Mouse (Mus musculus) heart, adult 11 months (tissue): ENCODE data around the gene Cnnm2.

ENCODE experiments used
- DNase-seq: peaks from one replicate; pipeline ENCODE4 v3.0.0; 2022

The Cnnm2 gene

DNA sequence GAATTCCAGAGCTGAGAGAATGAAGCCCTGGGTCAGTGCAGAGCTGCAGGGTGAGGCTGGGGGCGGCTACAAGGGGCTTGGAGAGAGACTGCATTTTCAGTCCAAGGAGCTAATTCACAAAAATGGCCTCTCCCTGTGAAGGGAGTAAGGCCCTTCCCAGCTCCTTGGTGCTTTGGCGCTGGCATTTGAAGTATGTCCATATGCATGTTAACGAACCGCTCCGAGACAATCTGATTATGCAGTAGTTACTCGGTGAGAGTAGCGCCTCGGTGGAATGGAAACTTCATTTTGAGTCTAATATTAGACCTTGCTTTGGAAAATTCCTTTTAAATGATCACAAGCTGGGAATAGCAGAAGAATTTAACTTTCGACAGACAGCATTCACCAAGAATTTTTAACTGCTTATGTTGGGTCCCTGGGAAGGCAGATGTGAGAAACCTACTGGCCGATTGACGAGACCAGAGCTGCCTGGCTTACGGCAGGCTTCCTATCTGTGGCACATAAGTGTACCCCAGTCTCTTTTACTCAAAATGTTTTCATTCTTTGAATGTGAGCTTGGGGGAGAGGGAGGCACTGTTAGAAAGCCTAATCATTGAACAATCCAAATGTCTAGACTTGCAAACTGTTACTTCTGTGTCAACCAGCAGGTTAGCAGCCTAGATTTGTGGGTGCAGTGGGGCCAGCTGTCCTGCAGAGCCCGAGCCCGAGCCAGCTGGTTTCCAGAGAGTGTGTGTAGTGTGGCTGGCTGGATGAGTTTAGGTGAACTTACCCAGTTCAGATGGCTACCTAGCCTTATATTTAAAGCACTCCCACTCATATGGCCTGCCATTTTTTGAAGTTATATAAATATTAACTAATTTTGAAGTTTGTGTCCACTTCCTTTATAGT lies 87.2 kb downstream of the Cnnm2 start:
- no peak for DNase-seq

DNA sequence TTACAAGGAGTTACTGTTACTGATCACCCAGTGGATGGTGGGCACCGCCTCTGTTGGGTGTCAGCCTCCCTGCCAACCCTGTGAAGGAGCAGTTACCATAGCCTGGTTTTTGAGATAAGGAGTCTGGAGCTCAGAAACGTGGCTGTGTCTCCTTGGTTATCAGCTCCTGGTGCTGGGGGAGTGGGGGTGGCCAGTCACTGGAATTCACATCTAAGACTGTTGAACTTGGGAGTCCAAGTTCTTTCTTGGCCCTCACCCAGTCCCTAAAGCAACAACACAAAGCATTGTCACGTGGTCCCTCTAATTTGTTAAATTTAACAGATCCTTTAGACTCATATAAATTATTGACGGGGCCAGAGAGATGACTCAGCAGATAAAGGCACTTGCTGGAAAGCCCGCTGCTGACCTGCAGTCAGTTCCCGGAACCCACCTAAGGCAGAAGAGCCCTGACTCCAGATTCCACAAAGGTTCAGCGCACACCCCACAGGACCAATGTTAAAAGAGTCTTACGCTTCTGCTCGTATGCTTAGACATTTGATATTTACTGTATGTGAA lies 88.1 kb downstream of the Cnnm2 start:
- DNase-seq, result peak; percentile 81

DNA sequence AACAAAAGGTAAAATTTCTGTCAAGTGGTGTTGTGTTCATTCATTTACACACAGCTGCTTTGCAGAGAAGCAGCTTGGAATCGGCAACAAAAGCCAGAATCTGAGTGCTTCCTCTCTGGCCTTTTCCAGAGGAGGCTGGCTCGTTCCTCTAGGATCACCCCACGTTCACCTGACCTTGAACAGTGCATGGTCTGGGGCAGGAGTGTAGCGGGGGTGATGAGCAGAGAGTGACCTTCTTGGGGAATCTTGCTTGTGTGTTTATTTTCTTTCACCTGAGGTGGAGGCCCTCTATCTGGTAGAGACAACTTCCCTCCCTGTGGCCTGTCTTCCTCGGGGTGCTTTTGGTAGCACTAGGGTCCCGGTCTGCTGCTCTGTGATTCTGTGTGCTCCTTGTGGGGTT lies 94.8 kb downstream of the Cnnm2 start:
- no peak for DNase-seq

DNA sequence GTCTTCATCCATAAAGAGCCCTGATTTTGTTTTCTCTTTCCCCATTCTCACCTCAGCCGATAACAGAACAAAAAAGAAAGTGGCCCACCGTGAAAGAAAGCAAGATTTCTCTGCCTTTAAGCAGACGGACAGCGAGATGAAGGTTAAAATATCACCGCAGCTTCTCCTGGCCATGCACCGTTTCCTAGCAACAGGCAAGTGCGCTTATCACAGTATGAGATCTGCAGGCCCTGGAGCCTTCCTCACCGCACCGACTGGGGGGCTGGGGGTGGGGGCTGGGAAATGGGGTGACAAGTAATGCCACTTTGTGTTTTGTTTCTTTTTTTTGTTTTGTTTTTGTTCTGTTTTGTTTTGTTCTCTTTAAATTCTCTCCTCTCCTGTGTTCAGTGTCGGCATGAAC lies 95.4 kb downstream of the Cnnm2 start:
- DNase-seq, result no peak

DNA sequence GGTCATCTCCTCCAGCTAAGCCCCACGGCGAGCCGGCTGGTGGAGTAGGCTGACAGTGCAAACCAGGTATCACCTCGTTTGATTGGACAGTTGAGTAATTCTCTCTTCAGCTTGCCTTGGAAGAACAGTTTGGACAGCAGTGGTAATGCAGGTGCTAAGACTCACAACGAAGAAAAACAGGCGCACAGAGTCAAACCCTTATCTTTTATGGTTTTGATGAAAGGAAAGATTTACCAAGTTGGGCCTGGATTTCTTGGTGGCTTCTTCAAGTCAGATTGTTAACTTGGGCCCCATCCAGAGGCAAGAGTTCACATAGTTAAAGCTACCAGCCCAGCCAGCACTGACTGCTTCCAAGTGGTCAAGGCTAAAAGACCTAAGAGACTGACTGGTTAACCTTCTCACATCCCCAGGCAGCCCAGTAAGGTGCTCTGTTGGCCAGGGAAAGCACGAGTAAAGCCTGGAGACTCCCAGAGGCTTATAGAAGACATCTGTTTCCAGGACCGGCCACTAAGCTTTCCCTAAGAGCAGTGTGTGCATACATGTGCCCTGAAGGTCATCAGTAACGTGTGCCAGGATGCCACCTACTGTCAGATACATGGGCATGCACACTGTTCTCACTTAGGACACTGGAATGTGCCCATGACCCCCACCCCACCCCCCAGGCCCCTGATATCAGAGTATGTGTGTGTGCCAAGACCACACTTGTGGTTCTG lies 96.0 kb downstream of the Cnnm2 start:
- DNase-seq, result peak; percentile 90

DNA sequence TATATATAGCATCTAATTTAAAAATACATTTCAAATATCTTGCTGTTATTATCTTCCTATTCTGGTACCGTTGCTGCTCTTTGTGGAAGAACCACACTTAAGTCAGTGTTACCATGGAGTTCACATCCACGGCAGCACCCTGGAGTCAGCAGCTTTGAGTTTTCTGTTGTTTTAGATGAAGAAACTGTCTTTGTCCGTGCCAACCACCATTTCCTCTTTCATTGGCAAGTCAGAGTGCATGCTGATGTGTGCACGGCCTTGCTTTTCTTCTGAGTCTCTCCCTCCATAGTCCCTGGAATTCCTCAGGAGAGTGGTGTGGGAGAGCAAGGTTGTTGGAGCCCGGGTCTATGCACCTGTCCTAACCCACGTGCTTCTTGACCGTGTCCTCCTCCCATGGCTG lies 96.8 kb downstream of the Cnnm2 start:
- no peak for DNase-seq

DNA sequence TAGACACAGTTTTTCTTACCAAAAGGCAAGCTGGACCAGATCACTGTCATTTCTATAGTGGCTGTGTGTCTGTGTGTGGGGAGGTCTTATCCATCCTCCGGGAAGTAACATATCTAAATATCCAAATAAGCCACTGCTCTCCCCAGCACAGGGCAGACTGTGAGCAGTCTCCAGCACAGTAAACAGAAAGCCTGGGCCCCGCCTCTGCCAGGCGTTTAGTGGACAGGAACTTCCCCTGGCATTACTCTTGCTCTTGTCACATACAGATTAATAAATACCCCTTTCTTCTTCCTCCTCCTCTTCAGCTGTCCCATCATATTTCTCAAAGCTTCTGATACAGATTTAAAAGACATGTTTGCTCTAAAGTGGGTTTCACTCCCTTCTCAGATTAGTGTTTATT lies 101.2 kb downstream of the Cnnm2 start:
- no peak for DNase-seq

DNA sequence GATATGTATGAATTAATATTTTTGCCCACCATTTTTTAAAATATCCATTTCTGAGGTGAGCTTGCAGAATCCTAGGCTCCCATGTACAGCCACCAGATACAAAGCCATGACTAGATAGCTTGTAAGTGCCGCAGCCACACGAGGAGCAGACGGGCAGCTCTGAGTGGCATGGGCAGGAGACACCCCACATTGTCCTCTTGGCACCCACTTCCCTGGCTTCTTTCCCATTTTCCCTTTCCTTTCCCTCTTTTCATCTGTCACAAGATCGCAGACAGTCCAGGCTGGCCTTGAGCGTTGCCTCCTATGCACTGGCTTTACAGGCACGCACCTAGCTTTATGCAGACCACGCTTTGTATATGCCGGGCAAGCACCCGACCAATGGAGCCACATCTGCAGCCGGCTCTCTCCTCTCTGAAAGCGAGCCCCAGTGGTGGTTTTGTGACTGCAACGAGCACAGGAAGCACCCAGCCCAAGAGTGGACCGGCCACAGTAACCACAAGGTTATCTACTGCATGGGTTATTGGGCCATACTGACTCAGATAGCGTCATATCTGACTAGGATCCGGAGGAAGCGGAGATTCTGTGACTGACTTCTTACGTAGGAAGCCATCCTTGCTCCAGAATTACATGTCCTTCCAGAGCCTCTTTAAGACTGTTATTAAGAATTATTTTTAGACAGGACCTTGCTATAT lies 102.0 kb downstream of the Cnnm2 start:
- no peak for DNase-seq

DNA sequence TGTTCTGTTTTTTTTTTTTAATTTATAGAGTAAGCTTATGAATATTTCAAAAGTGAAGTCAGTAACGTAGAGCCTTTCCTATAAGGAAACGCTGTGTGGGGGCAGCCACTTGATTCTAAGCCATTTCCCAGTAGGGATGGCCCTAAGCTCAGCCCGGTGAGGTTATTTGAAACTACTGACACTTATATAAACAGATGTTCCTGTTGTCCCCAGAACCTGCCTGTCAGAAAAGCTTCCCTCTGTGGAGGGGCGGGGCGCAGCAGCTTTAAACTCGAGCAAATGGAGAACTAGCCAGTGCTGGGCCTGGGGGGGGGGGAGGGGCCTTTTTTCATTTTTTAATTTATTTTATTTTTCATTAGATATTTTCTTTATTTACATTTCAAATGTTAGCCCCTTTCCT lies 102.7 kb downstream of the Cnnm2 start:
- no peak for DNase-seq

DNA sequence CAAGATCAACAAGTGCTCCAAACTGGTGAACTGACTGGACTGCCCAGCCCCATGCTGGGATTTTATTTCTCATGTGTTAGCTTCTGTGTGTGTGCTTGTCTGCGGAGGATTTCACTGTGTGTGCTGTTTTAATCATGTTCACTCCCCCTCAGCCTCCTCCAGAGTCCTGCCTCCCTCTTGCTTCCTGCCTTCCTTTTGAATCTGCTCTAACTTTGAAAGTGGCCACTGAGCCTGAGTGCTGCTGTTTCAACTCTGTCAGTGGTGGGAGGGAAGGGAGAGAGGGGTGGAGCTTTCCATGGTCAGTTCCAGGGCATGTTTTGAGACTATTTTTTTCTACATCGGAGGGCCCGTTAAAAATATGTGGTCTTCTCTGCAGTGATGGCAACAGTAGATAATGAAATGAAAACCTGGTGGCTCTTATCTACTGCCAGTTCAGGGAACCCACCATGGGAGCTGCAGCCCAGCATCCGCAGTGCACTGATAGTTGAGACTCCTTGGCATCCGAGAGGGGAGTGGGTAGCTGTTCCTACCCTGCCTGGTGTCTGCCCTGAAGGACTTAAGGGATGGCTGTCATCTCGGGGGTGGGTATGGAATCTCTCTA lies 103.4 kb downstream of the Cnnm2 start:
- DNase-seq, result no peak

DNA sequence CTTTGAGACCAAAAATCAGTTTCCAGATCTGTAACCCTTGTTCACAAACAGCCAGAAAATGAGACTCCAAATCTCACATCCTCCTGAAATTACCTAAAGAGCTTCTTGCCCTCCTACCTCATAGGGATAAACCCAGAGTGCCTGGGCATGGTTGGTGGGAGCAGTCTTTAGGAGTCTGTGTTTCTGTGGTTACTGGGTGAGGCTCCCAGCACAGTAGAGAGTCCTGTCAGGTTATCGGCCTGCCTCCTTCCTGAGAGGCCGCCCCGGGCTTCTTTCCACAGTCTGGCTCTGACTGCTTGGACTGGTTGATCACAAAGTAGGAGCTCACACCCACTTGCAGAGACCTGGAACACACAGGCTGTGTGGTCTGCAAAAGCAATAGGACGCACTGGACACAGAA lies 104.0 kb downstream of the Cnnm2 start:
- DNase-seq, result no peak

DNA sequence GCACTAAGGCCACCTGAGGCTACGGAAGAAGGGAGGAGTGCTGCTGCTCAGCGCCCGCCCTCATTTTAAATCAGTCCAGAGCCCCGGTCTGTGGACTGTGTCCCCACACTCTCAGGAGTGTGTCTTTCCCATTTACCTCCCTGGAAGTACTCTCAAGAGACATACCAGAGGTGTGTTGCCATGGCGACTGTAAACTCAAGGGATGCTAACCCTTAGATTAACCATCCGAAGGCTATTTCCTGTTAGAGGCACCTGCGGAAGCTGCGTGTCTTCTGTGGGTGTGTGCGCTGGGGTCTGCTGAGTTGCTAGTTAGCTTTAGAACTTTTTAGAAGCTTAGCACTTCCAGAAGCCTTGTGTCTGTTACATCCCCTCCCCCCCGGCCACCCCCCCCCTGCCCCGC lies 107.7 kb downstream of the Cnnm2 start:
- no peak for DNase-seq

DNA sequence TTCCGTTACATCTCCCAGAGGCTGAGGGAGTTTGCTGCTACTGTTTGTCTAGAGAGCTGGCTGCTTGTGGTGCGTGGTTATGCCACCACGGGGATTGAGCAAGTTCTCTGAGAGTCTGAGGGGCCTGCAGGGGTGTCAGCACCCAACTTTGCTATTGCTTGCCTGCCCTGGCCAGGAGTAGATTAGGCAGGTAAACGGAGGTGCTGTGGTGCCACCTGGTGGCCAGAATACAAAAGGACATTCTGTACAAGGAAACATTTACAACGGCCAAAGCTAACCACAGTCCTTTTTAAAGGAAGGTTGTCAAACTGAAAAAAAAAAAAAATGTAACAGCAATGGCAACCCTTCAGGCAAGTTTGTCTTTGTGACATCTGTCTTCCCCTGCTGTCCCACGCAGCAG lies 108.1 kb downstream of the Cnnm2 start:
- DNase-seq, result peak; percentile 97

DNA sequence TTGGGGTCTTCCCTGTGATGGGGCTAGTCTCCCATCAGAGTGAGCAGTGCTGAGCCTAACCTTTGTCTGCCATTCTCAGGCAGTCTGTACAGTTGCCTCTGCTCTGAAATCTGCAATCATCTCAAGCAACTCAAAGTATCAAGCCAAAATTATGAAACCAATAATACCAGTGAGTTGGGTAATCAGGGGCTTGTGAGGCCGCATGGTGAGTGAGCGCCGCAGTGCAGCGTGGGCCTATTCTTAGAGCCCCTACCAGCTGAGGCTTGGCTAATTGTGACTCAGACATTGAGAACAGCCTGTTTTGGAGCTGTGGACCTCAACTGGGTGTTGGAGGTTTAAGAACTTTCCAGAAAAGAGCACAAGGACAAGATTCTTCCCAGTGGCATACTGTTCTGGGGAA lies 109.7 kb downstream of the Cnnm2 start:
- DNase-seq, result no peak

DNA sequence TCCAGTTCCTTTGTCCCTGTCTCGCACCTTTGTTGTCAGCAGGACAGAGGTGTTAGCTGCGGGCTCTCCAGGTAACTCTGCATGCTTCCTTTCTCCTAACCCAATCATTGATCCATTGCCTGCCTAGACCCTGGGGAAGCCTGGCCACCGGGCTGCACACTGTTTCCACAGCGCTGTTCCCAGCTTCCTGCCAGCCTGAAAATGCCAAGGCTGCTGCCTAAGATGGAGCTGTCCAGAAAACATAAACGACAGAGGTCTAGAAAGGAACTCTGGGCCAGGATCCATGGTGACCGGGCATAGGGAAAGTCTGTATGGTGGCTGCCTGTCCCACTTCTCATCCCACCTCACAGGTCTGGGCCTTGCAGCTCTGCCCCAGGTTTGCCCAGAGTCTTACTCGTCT lies 110.3 kb downstream of the Cnnm2 start:
- DNase-seq, result no peak

DNA sequence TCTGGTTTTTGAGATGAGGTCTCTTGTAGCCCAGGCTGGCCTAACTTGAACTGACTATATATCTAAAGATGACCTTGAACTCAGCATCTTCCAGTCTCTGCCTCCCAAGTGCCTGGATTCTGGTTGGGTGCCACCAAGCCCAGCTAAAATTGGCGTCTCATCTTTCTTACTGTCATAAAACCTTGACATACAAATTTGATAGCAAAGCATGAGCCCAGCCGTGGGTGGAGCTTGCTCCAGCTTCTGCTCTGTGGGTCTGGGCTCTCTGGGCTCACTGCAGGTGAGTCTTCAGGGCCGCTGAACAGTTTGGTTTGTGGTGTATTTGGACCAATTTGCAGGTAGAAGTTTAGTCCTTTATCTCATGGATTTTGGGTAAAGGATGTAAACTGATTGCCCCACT lies 112.5 kb downstream of the Cnnm2 start:
- no peak for DNase-seq

DNA sequence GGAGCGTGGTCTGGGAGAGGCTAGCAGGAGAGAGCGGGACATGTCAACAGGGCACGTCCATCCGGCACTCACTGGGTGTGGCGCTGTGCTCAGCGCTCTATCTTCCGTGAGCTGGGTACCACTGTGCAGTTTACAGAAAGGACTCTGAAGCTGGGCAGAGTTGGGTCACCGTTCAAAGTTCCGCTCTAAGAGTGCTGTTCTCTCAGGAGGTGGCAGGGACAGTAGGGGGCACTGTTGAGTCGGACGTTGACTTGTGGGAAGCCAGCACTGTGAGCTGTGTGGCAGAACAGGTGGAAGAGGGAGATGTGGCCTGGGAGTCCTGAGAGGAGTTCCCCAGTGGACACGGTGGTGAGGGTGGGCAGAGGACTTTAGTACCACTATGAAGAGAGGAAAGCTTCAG lies 114.4 kb downstream of the Cnnm2 start:
- peak; percentile 94 for DNase-seq

DNA sequence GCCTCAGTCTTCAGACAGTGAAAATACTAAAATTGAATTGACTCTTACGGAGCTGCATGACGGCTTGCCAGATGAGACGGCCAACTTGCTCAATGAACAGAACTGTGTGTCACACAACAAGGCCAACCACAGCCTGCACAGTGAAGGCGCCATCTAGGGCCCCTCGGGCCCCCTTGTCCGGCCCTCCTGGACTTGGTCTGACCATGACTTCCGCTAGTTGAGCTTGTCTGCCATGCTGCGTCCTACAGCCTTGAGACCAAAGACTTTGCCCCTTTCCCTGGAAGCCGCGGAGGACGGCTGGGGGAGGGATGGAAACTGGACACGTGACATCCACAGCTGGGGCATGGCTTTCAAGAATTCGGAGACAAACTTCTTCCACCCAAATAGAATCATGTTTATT lies 116.5 kb downstream of the Cnnm2 start:
- DNase-seq, result no peak

DNA sequence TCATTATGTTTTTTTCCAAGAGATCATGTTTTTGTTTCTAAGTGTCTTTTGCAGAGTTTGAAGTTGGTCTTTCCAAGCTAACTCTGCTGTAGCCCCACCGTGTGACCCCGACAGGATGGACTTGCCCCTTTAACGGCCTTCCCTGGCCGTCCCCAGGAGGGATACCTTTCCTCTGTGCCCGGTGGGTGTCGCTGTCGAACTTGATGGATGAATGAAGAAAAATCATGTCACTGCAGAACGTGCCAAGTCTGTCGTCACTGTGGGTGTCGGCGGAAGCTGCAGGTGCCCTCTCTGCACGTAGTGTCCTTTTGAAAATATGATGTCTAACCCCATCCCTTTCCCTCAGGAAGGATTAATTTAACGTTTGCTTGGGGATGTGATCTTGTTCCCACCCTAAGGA lies 117.0 kb downstream of the Cnnm2 start:
- peak; percentile 97 for DNase-seq

DNA sequence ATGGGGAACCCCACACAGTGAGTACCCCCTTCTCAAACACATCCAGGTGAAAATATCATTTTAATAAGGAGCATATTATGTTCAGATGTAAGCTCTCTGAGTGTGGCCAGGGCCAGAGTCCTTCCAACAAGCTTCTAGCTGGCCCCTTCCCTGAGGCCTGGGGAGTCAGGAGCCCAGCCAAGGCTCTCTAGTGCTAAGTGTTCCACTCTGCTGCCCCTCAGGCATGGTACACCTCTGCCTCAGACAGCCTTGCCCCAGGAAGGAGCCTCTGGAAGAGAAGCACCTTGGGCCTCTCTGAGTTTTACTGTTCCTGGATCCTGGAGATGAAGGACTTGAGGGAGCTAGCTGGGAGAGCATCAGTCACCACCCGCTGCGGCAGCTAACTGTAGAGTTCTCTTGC lies 118.5 kb downstream of the Cnnm2 start:
- no peak for DNase-seq

DNA sequence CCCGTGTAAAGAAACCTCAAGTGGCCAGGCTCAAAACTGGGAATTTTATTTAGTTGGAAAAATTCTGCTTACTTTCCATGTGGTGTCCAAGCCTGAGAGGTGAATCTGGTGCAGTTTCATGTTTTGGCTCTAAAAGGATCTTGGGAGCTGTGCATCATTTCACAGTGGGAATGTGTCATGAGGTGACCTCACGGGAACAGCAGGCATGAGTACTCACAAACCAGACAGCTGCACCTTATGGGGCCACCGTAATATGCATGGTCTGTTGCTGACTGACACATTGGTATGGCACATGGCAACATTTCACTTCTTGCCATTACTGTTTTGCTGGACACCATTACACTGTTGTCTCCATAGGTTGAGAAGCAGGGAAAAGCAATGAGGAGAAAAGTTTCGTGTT lies 124.0 kb downstream of the Cnnm2 start:
- DNase-seq, result peak; percentile 72

DNA sequence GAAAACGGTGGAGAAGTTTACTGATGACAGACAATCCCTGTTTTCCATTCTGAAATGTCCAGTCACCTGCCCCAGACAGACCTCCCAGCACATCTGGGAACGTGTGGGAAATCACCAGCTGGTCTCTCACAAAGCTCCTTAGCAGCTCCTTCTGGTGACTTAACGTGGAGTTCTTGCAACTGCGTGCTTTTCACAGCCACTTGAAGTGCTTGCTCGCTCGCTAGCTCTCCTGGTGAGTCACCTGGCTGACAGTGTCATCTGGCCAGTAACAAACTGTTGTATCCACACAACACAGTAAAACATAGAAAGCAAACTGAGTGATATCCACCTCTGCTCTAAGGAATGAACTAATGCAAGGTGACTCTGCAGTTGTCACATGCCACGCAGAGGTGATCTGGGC lies 125.4 kb downstream of the Cnnm2 start:
- no peak for DNase-seq
